Mouse (Mus musculus) adrenal gland, adult 8-10 months (tissue): ENCODE measurements around the gene Spata5. TPM values are rescaled to one million over a fixed set of nuclear protein-coding genes. Genes with fewer than 3 reads are reported as not detected.

Experiments
- DNase-seq: peaks from one replicate; pipeline ENCODE4 v3.0.0; 2022
- total RNA-seq, 4 experiments: library from RNA; stranded (reverse); gene quantifications; 2 replicates each; pipeline ENCODE4 v1.2.4; 2022

The Spata5 gene
- 10 to 100 TPM; 35.1 to 47.3 (median 38.7) TPM for total RNA-seq

GRCm38 (mm10) chr3:37419458-37419991, at the start of gene Spata5:
TSS of gene Spata5 (plus strand) at chr3:37419896.
- peak; percentile 96 for DNase-seq

- no peak for DNase-seq
These were observed 49.3 kb upstream of the Spata5 start for GRCm38 (mm10) chr3:37370407-37370806.

GRCm38 (mm10) chr3:37373712-37374111, 46.0 kb upstream of the Spata5 start:
- DNase-seq: no peak

GRCm38 (mm10) chr3:37377926-37378325, 41.8 kb upstream of the Spata5 start:
- no peak for DNase-seq

- DNase-seq: peak; percentile 67
These were observed 41.3 kb upstream of the Spata5 start for GRCm38 (mm10) chr3:37378412-37378811.

GRCm38 (mm10) chr3:37379201-37379600, 40.5 kb upstream of the Spata5 start:
- no peak for DNase-seq

- DNase-seq: peak; percentile 30
These were observed 39.5 kb upstream of the Spata5 start for GRCm38 (mm10) chr3:37379930-37380881.

GRCm38 (mm10) chr3:37381457-37381856, 38.2 kb upstream of the Spata5 start:
- no peak for DNase-seq

GRCm38 (mm10) chr3:37383096-37383765, 36.5 kb upstream of the Spata5 start:
- no peak for DNase-seq

- DNase-seq: no peak
These were observed 32.4 kb upstream of the Spata5 start for GRCm38 (mm10) chr3:37387310-37387709.

GRCm38 (mm10) chr3:37396930-37397608, 22.6 kb upstream of the Spata5 start:
- DNase-seq: no peak

GRCm38 (mm10) chr3:37397646-37398045, 22.1 kb upstream of the Spata5 start:
- no peak for DNase-seq

- DNase-seq: no peak
These were observed 20.9 kb upstream of the Spata5 start for GRCm38 (mm10) chr3:37398661-37399395.

GRCm38 (mm10) chr3:37401729-37402610, 17.7 kb upstream of the Spata5 start:
- DNase-seq: peak; percentile 56

GRCm38 (mm10) chr3:37407598-37407997, 12.1 kb upstream of the Spata5 start:
- no peak for DNase-seq

GRCm38 (mm10) chr3:37413446-37413845, 6.2 kb upstream of the Spata5 start:
- DNase-seq: no peak

- peak; percentile 61 for DNase-seq
These were observed 5.2 kb upstream of the Spata5 start for GRCm38 (mm10) chr3:37414413-37414960.

GRCm38 (mm10) chr3:37418341-37418740, 1.4 kb upstream of the Spata5 start:
- no peak for DNase-seq

GRCm38 (mm10) chr3:37418961-37419457, 687 bp upstream of the Spata5 start:
- peak; percentile 79 for DNase-seq

GRCm38 (mm10) chr3:37420072-37420471, 376 bp downstream of the Spata5 start, which contains the start of gene Nudt6:
TSS of gene Nudt6 (minus strand) at chr3:37420211.
- peak; percentile 85 for DNase-seq
